Mouse (Mus musculus) B cell, adult 2 months (primary cell): ENCODE measurements around the gene Armc3.

Experiments used
- DNase-seq, 2 experiments: peaks; one replicate each; pipeline ENCODE4 v3.0.0; 2022

Gene Armc3

DNA sequence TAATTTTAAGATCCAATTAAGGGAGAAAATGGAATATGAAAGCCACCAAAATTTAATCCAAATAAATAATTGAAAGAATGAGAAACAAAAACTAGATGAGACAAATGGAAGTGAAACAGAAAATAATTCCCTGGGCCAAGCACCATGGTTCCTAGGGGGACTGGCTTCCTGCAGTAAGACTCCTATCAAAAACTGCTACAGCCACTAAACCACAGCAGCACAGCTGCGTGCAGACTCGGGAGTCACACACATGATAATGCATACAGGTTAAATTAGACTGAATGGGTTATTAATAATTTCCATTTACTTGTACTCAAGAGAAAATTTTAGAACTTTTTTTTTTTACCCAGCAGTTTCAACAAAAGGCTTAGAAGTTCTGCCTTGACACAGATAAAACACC is 154.1 kb downstream of the Armc3 start:
- DNase-seq = no peak
